Comparison of ENCODE assay signal across 8 mouse cellular contexts in genomic region chr4:139380775-139381451, GRCm38 (mm10). TPM values are rescaled to one million over a fixed set of nuclear protein-coding genes. Genes with fewer than 3 reads are reported as not detected.
A peak's percentile ranks its signal among the peaks of the same experiment; 100 is the strongest.
DNase-seq lines count a peak whose midpoint lies in the region; ATAC-seq lines count a peak whose summit lies in the region.

No protein-coding gene starts in this region.

- no peaks in the 10 kb centered on the region for H3K9me3 ChIP-seq in hindbrain, embryonic 16.5 days (ENCODE audit: control insufficient read depth, low read length)
- no peaks in the 10 kb centered on the region for H3K9me3 ChIP-seq in stomach, embryonic 16.5 days (replicated peaks; ENCODE audit: control insufficient read depth, low read length)

- H3K4me3 ChIP-seq in hindbrain, embryonic 16.5 days (ENCODE audit: low read length) = peak overlapping the region; percentile 93
- H3K4me3 ChIP-seq in stomach, embryonic 16.5 days (replicated peaks; ENCODE audit: low read length) = peak overlapping the region; percentile 88

- peak overlapping the region; percentile 84 for H3K4me2 ChIP-seq in hindbrain, embryonic 16.5 days (ENCODE audit: low read length)
- peak overlapping the region; percentile 87 for H3K4me2 ChIP-seq in stomach, embryonic 16.5 days (ENCODE audit: low read depth, low read length)

- no peaks in the 10 kb centered on the region for H3K27me3 ChIP-seq in hindbrain, embryonic 16.5 days (replicated peaks; ENCODE audit: control insufficient read depth, insufficient read depth, low read length)
- no peaks in the 10 kb centered on the region for H3K27me3 ChIP-seq in stomach, embryonic 16.5 days (ENCODE audit: control insufficient read depth, insufficient read depth, low read length)

- peak; percentile 18; the same call in 1 of the 2 replicates for ATAC-seq in cerebellum, adult (ENCODE audit: insufficient number of reproducible peaks, low FRiP score, low TSS enrichment)
- no peak for ATAC-seq in hindbrain, embryonic 16.5 days
- peak; percentile 74 for ATAC-seq in stomach, embryonic 16.5 days (ENCODE audit: insufficient read depth, low FRiP score)

- peaks cover under 1% of the 10 kb centered on the region for H3K36me3 ChIP-seq in hindbrain, embryonic 16.5 days (ENCODE audit: control insufficient read depth, insufficient read depth, low read length)
- H3K36me3 ChIP-seq in stomach, embryonic 16.5 days (ENCODE audit: control insufficient read depth, insufficient read depth, low read length) = no peaks in the 10 kb centered on the region

- peak overlapping the region; percentile 81 for H3K27ac ChIP-seq in hindbrain, embryonic 16.5 days (ENCODE audit: low read depth, low read length)
- H3K27ac ChIP-seq in stomach, embryonic 16.5 days (ENCODE audit: low read length) = peak overlapping the region; percentile 84

- H3K9ac ChIP-seq in hindbrain, embryonic 16.5 days (ENCODE audit: low read depth, low read length) = peak overlapping the region; percentile 93
- H3K9ac ChIP-seq in stomach, embryonic 16.5 days (ENCODE audit: low read length) = peak overlapping the region; percentile 92

- DNase-seq in cerebellum, postnatal 14 days = no peak
- DNase-seq in thymus, postnatal 4 days = peak; percentile 56
- no peak for DNase-seq in thymus, postnatal 10 days (ENCODE audit: low spot score in 2 of 2)
- DNase-seq in lung, postnatal 36 days = peak; percentile 21
- no peak for DNase-seq in frontal cortex, postnatal 10 days (ENCODE audit: low spot score in 2 of 2)

- 3% methylated on average over 44 of the region's 44 CpGs for WGBS in hindbrain, embryonic 16.5 days
- 3% methylated on average over 44 of the region's 44 CpGs for WGBS in stomach, embryonic 16.5 days

- H3K4me1 ChIP-seq in hindbrain, embryonic 16.5 days (ENCODE audit: control insufficient read depth, insufficient read depth, low read depth, low read length) = peaks cover 18% of the 10 kb centered on the region
- peaks cover 20% of the 10 kb centered on the region for H3K4me1 ChIP-seq in stomach, embryonic 16.5 days (ENCODE audit: control insufficient read depth, insufficient read depth, low read length)

RNA-seq across cellular contexts. Expression of gene Ubr4, which starts 28.5 kb away (rescaled TPM):
- 82.1 and 84.6 TPM in 2 replicates for polyA plus RNA-seq in hindbrain, embryonic 16.5 days (2015; fragmentation: Nextera tagmentation; extraction: Ambion mirVana)
- 56.9 and 59.9 TPM in 2 replicates for polyA plus RNA-seq in stomach, embryonic 16.5 days (2015; fragmentation: Nextera tagmentation; extraction: Ambion mirVana)

RNA-seq across cellular contexts. Expression of gene Emc1, which starts 28.5 kb away (rescaled TPM):
- polyA plus RNA-seq in hindbrain, embryonic 16.5 days (2015; fragmentation: Nextera tagmentation; extraction: Ambion mirVana) = 45.3 and 49.1 TPM in 2 replicates
- polyA plus RNA-seq in stomach, embryonic 16.5 days (2015; fragmentation: Nextera tagmentation; extraction: Ambion mirVana) = 24.8 and 25.5 TPM in 2 replicates

RNA-seq across cellular contexts. Expression of gene Mrto4, which starts 28.5 kb away (rescaled TPM):
- polyA plus RNA-seq in hindbrain, embryonic 16.5 days (2015; fragmentation: Nextera tagmentation; extraction: Ambion mirVana) = 82.7 and 84.5 TPM in 2 replicates
- polyA plus RNA-seq in stomach, embryonic 16.5 days (2015; fragmentation: Nextera tagmentation; extraction: Ambion mirVana) = 81.4 and 87.1 TPM in 2 replicates

Comparison
In these comparisons a context has a peak if more than half of its experiments do, and no peak if none do; other contexts are left out.
1. DNase-seq: peak in thymus, postnatal 4 days (single experiment) and lung, postnatal 36 days (single experiment); none in cerebellum, postnatal 14 days (0 of 2), thymus, postnatal 10 days (0 of 2) and frontal cortex, postnatal 10 days (0 of 2).